Mouse (Mus musculus): ENCODE data around the gene Lrfn2. TPM values are rescaled to one million over a fixed set of nuclear protein-coding genes. Genes with fewer than 3 reads are reported as not detected.

The Lrfn2 gene
- polyA plus RNA-seq, 1 experiment, result not detected

- Histone ChIP-seq H3K4me1 (ENCODE audit: control insufficient read depth, insufficient read depth, low read length) (no peaks in the 10 kb centered on the region), H3K4me3 (ENCODE audit: low read depth, low read length) (no peak overlapping the region), H3K9me3 (replicated peaks; ENCODE audit: control insufficient read depth, insufficient read depth, low read length, poor library complexity, severe bottlenecking) (no peaks in the 10 kb centered on the region; the same call in none of the 2 replicates), H3K9ac (ENCODE audit: low read depth, poor library complexity, severe bottlenecking) (no peak overlapping the region), H3K27ac (ENCODE audit: insufficient read depth, low read length) (no peak overlapping the region), H3K27me3 (ENCODE audit: control insufficient read depth, insufficient read depth, low read length, poor library complexity, severe bottlenecking) (no peaks in the 10 kb centered on the region), H3K36me3 (ENCODE audit: control insufficient read depth, insufficient read depth, low read length, poor library complexity, severe bottlenecking) (no peaks in the 10 kb centered on the region)
- TF ChIP-seq POLR2A (IDR thresholded peaks at IDR 0.05; ENCODE audit: insufficient read depth, low read length) (no peak), CTCF (IDR thresholded peaks at IDR 0.05; ENCODE audit: low read depth, low read length) (no peak), EP300 (IDR thresholded peaks at IDR 0.05; ENCODE audit: insufficient read depth, low read depth, low read length) (no peak)
These were observed 146.0 kb downstream of the Lrfn2 start for GRCm38 (mm10) chr17:49078168-49078567.

- H3K9me3 ChIP-seq (replicated peaks; ENCODE audit: control insufficient read depth, insufficient read depth, low read length, poor library complexity, severe bottlenecking), result no peaks in the 10 kb centered on the region; the same call in 1 of the 2 replicates
- H3K27me3 ChIP-seq (ENCODE audit: control insufficient read depth, insufficient read depth, low read length, poor library complexity, severe bottlenecking), result no peaks in the 10 kb centered on the region
- no peak overlapping the region for H3K4me3 ChIP-seq (ENCODE audit: low read depth, low read length)
- no peaks in the 10 kb centered on the region for H3K4me1 ChIP-seq (ENCODE audit: control insufficient read depth, insufficient read depth, low read length)
- TF ChIP-seq EP300 (IDR thresholded peaks at IDR 0.05; ENCODE audit: insufficient read depth, low read depth, low read length) (no peak), POLR2A (IDR thresholded peaks at IDR 0.05; ENCODE audit: insufficient read depth, low read length) (no peak), CTCF (IDR thresholded peaks at IDR 0.05; ENCODE audit: low read depth, low read length) (no peak)
- no peak overlapping the region for H3K27ac ChIP-seq (ENCODE audit: insufficient read depth, low read length)
- no peaks in the 10 kb centered on the region for H3K36me3 ChIP-seq (ENCODE audit: control insufficient read depth, insufficient read depth, low read length, poor library complexity, severe bottlenecking)
- no peak overlapping the region for H3K9ac ChIP-seq (ENCODE audit: low read depth, poor library complexity, severe bottlenecking)
These were observed 147.5 kb downstream of the Lrfn2 start for GRCm38 (mm10) chr17:49079647-49080046.

- H3K9me3 ChIP-seq (replicated peaks; ENCODE audit: control insufficient read depth, insufficient read depth, low read length, poor library complexity, severe bottlenecking), result no peaks in the 10 kb centered on the region; the same call in 1 of the 2 replicates
- no peak overlapping the region for H3K9ac ChIP-seq (ENCODE audit: low read depth, poor library complexity, severe bottlenecking)
- H3K27me3 ChIP-seq (ENCODE audit: control insufficient read depth, insufficient read depth, low read length, poor library complexity, severe bottlenecking), result no peaks in the 10 kb centered on the region
- TF ChIP-seq EP300 (IDR thresholded peaks at IDR 0.05; ENCODE audit: insufficient read depth, low read depth, low read length), result no peak
- TF ChIP-seq POLR2A (IDR thresholded peaks at IDR 0.05; ENCODE audit: insufficient read depth, low read length), result no peak
- TF ChIP-seq CTCF (IDR thresholded peaks at IDR 0.05; ENCODE audit: low read depth, low read length), result no peak
- H3K36me3 ChIP-seq (ENCODE audit: control insufficient read depth, insufficient read depth, low read length, poor library complexity, severe bottlenecking), result no peaks in the 10 kb centered on the region
- no peak overlapping the region for H3K27ac ChIP-seq (ENCODE audit: insufficient read depth, low read length)
- no peak overlapping the region for H3K4me3 ChIP-seq (ENCODE audit: low read depth, low read length)
- H3K4me1 ChIP-seq (ENCODE audit: control insufficient read depth, insufficient read depth, low read length), result no peaks in the 10 kb centered on the region
These were observed 151.6 kb downstream of the Lrfn2 start for GRCm38 (mm10) chr17:49083594-49084380.

- Histone ChIP-seq H3K27me3 (ENCODE audit: control insufficient read depth, insufficient read depth, low read length, poor library complexity, severe bottlenecking) (no peaks in the 10 kb centered on the region), H3K27ac (ENCODE audit: insufficient read depth, low read length) (no peak overlapping the region), H3K36me3 (ENCODE audit: control insufficient read depth, insufficient read depth, low read length, poor library complexity, severe bottlenecking) (no peaks in the 10 kb centered on the region), H3K4me1 (ENCODE audit: control insufficient read depth, insufficient read depth, low read length) (no peaks in the 10 kb centered on the region), H3K9me3 (replicated peaks; ENCODE audit: control insufficient read depth, insufficient read depth, low read length, poor library complexity, severe bottlenecking) (no peaks in the 10 kb centered on the region; the same call in 1 of the 2 replicates), H3K4me3 (ENCODE audit: low read depth, low read length) (no peak overlapping the region), H3K9ac (ENCODE audit: low read depth, poor library complexity, severe bottlenecking) (no peak overlapping the region)
- no peak for TF ChIP-seq EP300 (IDR thresholded peaks at IDR 0.05; ENCODE audit: insufficient read depth, low read depth, low read length)
- no peak for TF ChIP-seq CTCF (IDR thresholded peaks at IDR 0.05; ENCODE audit: low read depth, low read length)
- no peak for TF ChIP-seq POLR2A (IDR thresholded peaks at IDR 0.05; ENCODE audit: insufficient read depth, low read length)
These were observed 152.9 kb downstream of the Lrfn2 start for GRCm38 (mm10) chr17:49085111-49085510.

GRCm38 (mm10) chr17:49096781-49097544 is 164.8 kb downstream of the Lrfn2 start:
- Histone ChIP-seq H3K36me3 (ENCODE audit: control insufficient read depth, insufficient read depth, low read length, poor library complexity, severe bottlenecking) (no peaks in the 10 kb centered on the region), H3K9me3 (replicated peaks; ENCODE audit: control insufficient read depth, insufficient read depth, low read length, poor library complexity, severe bottlenecking) (no peaks in the 10 kb centered on the region), H3K27me3 (ENCODE audit: control insufficient read depth, insufficient read depth, low read length, poor library complexity, severe bottlenecking) (no peaks in the 10 kb centered on the region), H3K9ac (ENCODE audit: low read depth, poor library complexity, severe bottlenecking) (no peak overlapping the region), H3K4me3 (ENCODE audit: low read depth, low read length) (no peak overlapping the region), H3K27ac (ENCODE audit: insufficient read depth, low read length) (no peak overlapping the region), H3K4me1 (ENCODE audit: control insufficient read depth, insufficient read depth, low read length) (no peaks in the 10 kb centered on the region)
- TF ChIP-seq CTCF (IDR thresholded peaks at IDR 0.05; ENCODE audit: low read depth, low read length) (no peak), POLR2A (IDR thresholded peaks at IDR 0.05; ENCODE audit: insufficient read depth, low read length) (no peak), EP300 (IDR thresholded peaks at IDR 0.05; ENCODE audit: insufficient read depth, low read depth, low read length) (no peak)
